Mouse (Mus musculus): ENCODE data around the gene Zfp317. TPM values are rescaled to one million over a fixed set of nuclear protein-coding genes. Genes with fewer than 3 reads are reported as not detected.

Zfp317 gene
- 31.5 and 33.3 TPM in 2 replicates for polyA plus RNA-seq (2014; fragmentation: Nextera tagmentation; extraction: Ambion mirVana)

GRCm38 (mm10) chr9:19621843-19622822 lies at the start of gene Zfp317:
Gene Zfp317, plus strand, starts transcription at chr9:19622102.
- peaks cover 12% of the 10 kb centered on the region; the same call in 1 of the 2 replicates for H3K36me3 ChIP-seq (ENCODE audit: insufficient read depth)
- peak; percentile 99 for DNase-seq
- ATAC-seq (ENCODE audit: insufficient read depth), result peak; percentile 98
- H3K4me3 ChIP-seq (ENCODE audit: low read depth, low read length), result peak within 1 kb of the TSS; percentile 57
- H3K27ac ChIP-seq (ENCODE audit: low read depth), result peak within 1 kb of the TSS; percentile 94
- H3K27me3 ChIP-seq (ENCODE audit: insufficient read depth, low read length), result no peaks in the 10 kb centered on the region
- WGBS, result 2% methylated on average over 35 of the region's 35 CpGs
- no peak for TF ChIP-seq CTCF (IDR thresholded peaks at IDR 0.05; ENCODE audit: low read depth)
- peak within 1 kb of the TSS; percentile 53 for H3K4me2 ChIP-seq
- no peaks in the 10 kb centered on the region for H3K4me1 ChIP-seq (ENCODE audit: insufficient read depth)
- peak within 1 kb of the TSS; percentile 68 for H3K9ac ChIP-seq
- H3K9me3 ChIP-seq (ENCODE audit: low read depth, low read length), result no peaks in the 10 kb centered on the region

- Histone ChIP-seq H3K9ac (no peak within 1 kb of the TSS), H3K4me3 (ENCODE audit: low read depth, low read length) (no peak within 1 kb of the TSS), H3K4me2 (no peak within 1 kb of the TSS), H3K27me3 (ENCODE audit: insufficient read depth, low read length) (no peaks in the 10 kb centered on the region), H3K9me3 (ENCODE audit: low read depth, low read length) (no peaks in the 10 kb centered on the region), H3K36me3 (ENCODE audit: insufficient read depth) (no peaks in the 10 kb centered on the region), H3K27ac (ENCODE audit: low read depth) (no peak within 1 kb of the TSS), H3K4me1 (ENCODE audit: insufficient read depth) (no peaks in the 10 kb centered on the region)
- TF ChIP-seq CTCF (IDR thresholded peaks at IDR 0.05; ENCODE audit: low read depth), result no peak
- ATAC-seq (ENCODE audit: insufficient read depth), result no peak
- DNase-seq, result no peak
Measured at GRCm38 (mm10) chr9:19582317-19582716, 39.6 kb upstream of the Zfp317 start, which contains the start of gene Olfr855. Gene Olfr855, plus strand, starts transcription at chr9:19582617.

- DNase-seq (no peak), ATAC-seq (ENCODE audit: insufficient read depth) (no peak)
- 0 out of 2 replicates have a peak overlapping the region, but pooled peaks have one; percentile 57 for H3K4me3 ChIP-seq (ENCODE audit: low read depth, low read length)
- no peaks in the 10 kb centered on the region for H3K4me1 ChIP-seq (ENCODE audit: insufficient read depth)
- no peaks in the 10 kb centered on the region for H3K27me3 ChIP-seq (ENCODE audit: insufficient read depth, low read length)
- H3K9ac ChIP-seq, result no peak overlapping the region
- WGBS, result 95% methylated on average over 3 of the region's 3 CpGs
- no peak overlapping the region for H3K27ac ChIP-seq (ENCODE audit: low read depth)
- no peaks in the 10 kb centered on the region for H3K9me3 ChIP-seq (ENCODE audit: low read depth, low read length)
- H3K36me3 ChIP-seq (ENCODE audit: insufficient read depth), result peaks cover 9% of the 10 kb centered on the region; the same call in 1 of the 2 replicates
- no peak for TF ChIP-seq CTCF (IDR thresholded peaks at IDR 0.05; ENCODE audit: low read depth)
- H3K4me2 ChIP-seq, result no peak overlapping the region
Measured at GRCm38 (mm10) chr9:19621297-19621696, 605 bp upstream of the Zfp317 start.

GRCm38 (mm10) chr9:19629574-19629973 lies 7.7 kb downstream of the Zfp317 start:
- Histone ChIP-seq H3K9ac (no peak overlapping the region), H3K36me3 (ENCODE audit: insufficient read depth) (peaks cover 31% of the 10 kb centered on the region; the same call in 1 of the 2 replicates), H3K9me3 (ENCODE audit: low read depth, low read length) (no peaks in the 10 kb centered on the region), H3K4me2 (no peak overlapping the region), H3K27ac (ENCODE audit: low read depth) (no peak overlapping the region), H3K4me1 (ENCODE audit: insufficient read depth) (no peaks in the 10 kb centered on the region), H3K27me3 (ENCODE audit: insufficient read depth, low read length) (no peaks in the 10 kb centered on the region), H3K4me3 (ENCODE audit: low read depth, low read length) (no peak overlapping the region)
- ATAC-seq (ENCODE audit: insufficient read depth), result no peak
- DNase-seq, result no peak
- no peak for TF ChIP-seq CTCF (IDR thresholded peaks at IDR 0.05; ENCODE audit: low read depth)

GRCm38 (mm10) chr9:19645193-19645592 lies 23.3 kb downstream of the Zfp317 start:
- no peak for TF ChIP-seq CTCF (IDR thresholded peaks at IDR 0.05; ENCODE audit: low read depth)
- Histone ChIP-seq H3K9me3 (ENCODE audit: low read depth, low read length) (no peaks in the 10 kb centered on the region), H3K36me3 (ENCODE audit: insufficient read depth) (peaks cover 68% of the 10 kb centered on the region), H3K4me3 (ENCODE audit: low read depth, low read length) (no peak overlapping the region), H3K4me1 (ENCODE audit: insufficient read depth) (no peaks in the 10 kb centered on the region), H3K4me2 (no peak overlapping the region), H3K9ac (no peak overlapping the region), H3K27ac (ENCODE audit: low read depth) (no peak overlapping the region), H3K27me3 (ENCODE audit: insufficient read depth, low read length) (no peaks in the 10 kb centered on the region)
- no peak for ATAC-seq (ENCODE audit: insufficient read depth)
- no peak for DNase-seq
- 88% methylated on average over 3 of the region's 3 CpGs for WGBS

- no peak overlapping the region for H3K27ac ChIP-seq (ENCODE audit: low read depth)
- ATAC-seq (ENCODE audit: insufficient read depth), result no peak
- TF ChIP-seq CTCF (IDR thresholded peaks at IDR 0.05; ENCODE audit: low read depth), result no peak
- no peaks in the 10 kb centered on the region for H3K36me3 ChIP-seq (ENCODE audit: insufficient read depth)
- DNase-seq, result no peak
- H3K9me3 ChIP-seq (ENCODE audit: low read depth, low read length), result no peaks in the 10 kb centered on the region
- H3K4me1 ChIP-seq (ENCODE audit: insufficient read depth), result no peaks in the 10 kb centered on the region
- no peak overlapping the region for H3K4me3 ChIP-seq (ENCODE audit: low read depth, low read length)
- WGBS, result 78% methylated on average over 6 of the region's 6 CpGs
- H3K4me2 ChIP-seq, result no peak overlapping the region
- no peak overlapping the region for H3K9ac ChIP-seq
- no peaks in the 10 kb centered on the region for H3K27me3 ChIP-seq (ENCODE audit: insufficient read depth, low read length)
Measured at GRCm38 (mm10) chr9:19690281-19690680, 68.4 kb downstream of the Zfp317 start.

- no peaks in the 10 kb centered on the region for H3K9me3 ChIP-seq (ENCODE audit: low read depth, low read length)
- H3K36me3 ChIP-seq (ENCODE audit: insufficient read depth), result no peaks in the 10 kb centered on the region
- no peak overlapping the region for H3K27ac ChIP-seq (ENCODE audit: low read depth)
- no peaks in the 10 kb centered on the region for H3K27me3 ChIP-seq (ENCODE audit: insufficient read depth, low read length)
- no peaks in the 10 kb centered on the region for H3K4me1 ChIP-seq (ENCODE audit: insufficient read depth)
- no peak overlapping the region for H3K9ac ChIP-seq
- WGBS, result 77% methylated on average over 1 of the region's 1 CpGs
- ATAC-seq (ENCODE audit: insufficient read depth) (no peak), DNase-seq (no peak)
- no peak overlapping the region for H3K4me3 ChIP-seq (ENCODE audit: low read depth, low read length)
- H3K4me2 ChIP-seq, result no peak overlapping the region
- TF ChIP-seq CTCF (IDR thresholded peaks at IDR 0.05; ENCODE audit: low read depth), result no peak
Measured at GRCm38 (mm10) chr9:19691426-19691825, 69.5 kb downstream of the Zfp317 start.

All from lung, embryonic 14.5 days (tissue).